Mouse (Mus musculus): ENCODE measurements around the gene C1qtnf6.

The C1qtnf6 gene

GRCm38 (mm10) chr15:78544561-78545001, 13.4 kb upstream of the C1qtnf6 start, which contains the start of gene Sstr3:
TSS of gene Sstr3 (minus strand) at chr15:78544685.
- DNase-seq (ENCODE audit: low spot score in 2 of 2), result no peak

DNA sequence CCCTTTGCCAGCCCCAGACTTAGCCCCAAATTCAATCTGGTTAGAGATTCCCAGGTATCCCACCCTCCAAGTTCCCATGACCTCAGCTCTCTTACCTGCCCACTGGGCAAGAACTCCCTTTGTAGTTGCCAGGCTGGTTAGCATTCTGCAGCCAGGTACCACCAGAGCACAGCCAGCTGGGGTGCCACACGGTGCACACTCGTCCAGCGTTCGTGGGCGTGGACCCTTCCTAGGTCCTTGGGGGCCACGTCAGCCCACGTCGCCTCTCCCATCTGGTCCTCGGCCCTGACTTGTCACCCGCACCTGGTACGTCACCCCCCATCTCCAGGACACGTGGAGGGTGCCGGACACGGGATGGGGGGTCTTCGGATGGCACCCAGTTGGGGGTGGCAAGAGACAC, 12.8 kb upstream of the C1qtnf6 start:
- DNase-seq (ENCODE audit: low spot score in 2 of 2), result no peak

DNA sequence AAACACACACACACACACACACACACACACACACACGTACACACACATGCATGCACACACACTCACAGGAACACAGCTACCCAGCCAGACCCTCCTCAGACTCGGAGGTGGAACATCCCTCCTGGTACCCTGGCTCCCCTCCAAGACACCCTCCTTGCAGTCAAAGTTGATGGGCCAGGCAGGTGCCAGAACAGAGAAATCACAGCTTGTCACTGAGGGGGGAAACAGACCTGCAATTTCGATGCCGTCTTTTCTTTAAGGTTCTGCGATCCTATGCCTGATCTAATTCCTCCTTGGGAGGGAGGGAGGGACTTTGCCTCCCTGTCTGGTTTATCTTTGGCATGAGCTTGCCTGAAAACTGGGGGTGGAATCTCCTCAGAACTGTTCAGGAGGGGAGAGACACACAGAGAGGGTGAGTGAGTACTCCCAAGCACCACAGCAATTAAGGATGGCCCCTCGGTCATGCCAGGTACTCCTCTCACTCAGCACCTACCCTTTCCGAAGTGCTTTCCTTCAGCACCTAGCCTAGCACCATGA, 11.6 kb upstream of the C1qtnf6 start:
- no peak for DNase-seq (ENCODE audit: low spot score in 2 of 2)

GRCm38 (mm10) chr15:78542098-78542766, 11.0 kb upstream of the C1qtnf6 start:
- no peak for DNase-seq (ENCODE audit: low spot score in 2 of 2)

- no peak for DNase-seq (ENCODE audit: low spot score in 2 of 2)
Measured at GRCm38 (mm10) chr15:78541606-78542005, 10.4 kb upstream of the C1qtnf6 start.

GRCm38 (mm10) chr15:78541036-78541435, 9.8 kb upstream of the C1qtnf6 start:
- no peak for DNase-seq (ENCODE audit: low spot score in 2 of 2)

DNA sequence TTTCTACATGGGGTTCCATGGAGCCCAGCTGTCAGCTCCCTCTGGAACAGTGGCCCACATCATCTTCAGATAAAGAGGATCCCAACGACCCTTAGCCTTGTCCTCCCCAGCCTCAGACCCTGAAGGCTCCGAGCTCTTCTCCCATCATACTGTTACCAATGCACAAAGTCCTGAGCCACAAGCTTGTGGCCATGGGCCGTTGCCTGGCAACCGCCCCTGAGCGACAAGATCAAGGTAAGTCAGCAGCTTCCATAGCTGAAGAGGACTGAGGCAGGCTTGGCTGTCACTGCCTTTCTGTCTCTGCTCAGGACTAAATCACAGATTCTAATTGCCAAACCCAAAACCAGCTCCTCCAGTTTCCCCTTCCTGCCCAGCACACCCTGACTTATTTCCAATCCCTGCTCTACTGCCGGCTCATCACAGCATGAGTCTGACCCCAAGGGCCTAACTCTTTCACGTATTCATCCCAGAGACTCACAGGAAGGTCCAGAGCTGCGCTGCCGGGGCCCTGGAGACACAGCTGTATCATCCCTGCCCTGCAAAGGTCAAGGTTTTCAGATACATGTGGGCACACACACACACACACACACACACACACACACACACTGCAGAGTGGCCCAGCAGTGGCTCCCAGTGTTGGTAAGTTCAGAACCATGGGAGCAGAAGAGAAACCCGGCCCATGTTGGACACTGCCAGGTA, 4.7 kb upstream of the C1qtnf6 start:
- no peak for DNase-seq (ENCODE audit: low spot score in 2 of 2)

- no peak for DNase-seq (ENCODE audit: low spot score in 2 of 2)
Measured at GRCm38 (mm10) chr15:78533346-78533835, 2.2 kb upstream of the C1qtnf6 start.

GRCm38 (mm10) chr15:78532566-78533345, 1.5 kb upstream of the C1qtnf6 start:
- peak in 1 of 2 experiments; percentile 59 for DNase-seq (ENCODE audit: low spot score in 2 of 2)

GRCm38 (mm10) chr15:78531901-78532469, 769 bp upstream of the C1qtnf6 start:
- DNase-seq (ENCODE audit: low spot score in 2 of 2), result peak; percentile 92 to 96

DNA sequence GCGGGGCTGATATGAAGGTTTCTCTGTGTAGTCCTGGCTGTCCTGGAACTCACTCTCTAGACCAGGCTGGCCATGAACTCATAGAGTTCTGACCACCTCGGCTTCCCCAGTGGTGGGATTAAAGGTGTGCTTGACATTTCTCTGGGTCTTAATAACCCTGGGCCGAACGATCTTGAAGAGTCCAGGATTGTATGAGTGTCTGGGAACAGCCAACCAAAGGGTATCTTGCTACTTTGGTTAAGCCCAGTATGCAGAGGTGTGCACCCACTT, 170 bp upstream of the C1qtnf6 start:
- no peak for DNase-seq (ENCODE audit: low spot score in 2 of 2)

GRCm38 (mm10) chr15:78530141-78530540, 1.1 kb downstream of the C1qtnf6 start:
- DNase-seq (ENCODE audit: low spot score in 2 of 2), result no peak

- peak in 1 of 2 experiments; percentile 54 for DNase-seq (ENCODE audit: low spot score in 2 of 2)
Measured at GRCm38 (mm10) chr15:78529428-78529990, 1.7 kb downstream of the C1qtnf6 start.

DNA sequence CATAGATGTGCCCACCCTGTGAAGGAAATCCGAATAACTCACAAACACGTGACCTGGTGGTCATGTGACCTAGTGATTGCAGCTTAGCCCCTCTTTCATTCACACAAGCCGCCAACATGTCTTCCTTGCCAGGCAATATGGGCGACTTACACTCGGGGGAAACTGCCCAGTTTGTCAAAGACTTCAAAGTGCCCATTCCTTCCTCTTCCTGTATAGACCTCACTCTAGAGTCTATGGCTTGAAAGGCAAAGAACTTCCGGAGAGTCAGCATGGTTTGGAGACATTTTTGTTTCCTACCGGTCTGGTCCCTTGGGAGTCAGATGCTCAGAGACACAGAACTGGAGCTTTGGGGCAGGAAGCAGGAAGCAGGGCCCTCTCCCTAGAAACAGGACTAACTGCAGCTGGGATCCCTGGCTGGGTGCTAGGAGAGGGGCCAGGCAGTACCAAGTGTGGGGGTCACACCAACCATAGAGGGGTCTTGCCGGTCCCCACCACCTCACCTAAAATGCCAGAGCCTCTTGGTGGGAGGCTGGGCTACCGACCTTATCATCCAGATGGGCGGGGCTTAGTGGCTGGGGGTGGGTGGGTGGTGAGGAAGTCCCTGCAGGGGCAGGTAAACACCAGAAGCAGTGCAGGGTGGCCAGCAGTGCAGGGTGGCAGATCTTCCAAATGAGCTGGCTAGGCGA, 2.3 kb downstream of the C1qtnf6 start:
- DNase-seq (ENCODE audit: low spot score in 2 of 2), result no peak

DNA sequence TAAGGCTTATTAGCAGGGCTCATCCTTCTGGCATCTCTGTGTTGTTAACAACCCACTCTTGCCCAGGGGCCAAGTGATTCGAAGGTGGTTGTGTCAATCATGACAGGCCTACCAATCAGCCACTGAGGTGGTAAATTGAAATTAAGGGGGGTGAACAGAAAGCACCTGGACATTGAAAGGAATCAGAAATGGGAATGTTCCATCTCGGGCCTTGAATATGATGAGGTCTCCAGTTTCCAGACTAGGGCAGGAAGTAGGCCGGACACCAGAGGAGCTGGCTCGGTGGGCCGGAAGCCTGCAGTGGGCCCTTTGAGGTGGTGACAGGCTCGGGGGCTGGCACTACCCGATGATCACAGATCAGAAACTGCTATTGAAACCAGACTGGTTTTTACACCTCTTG, 3.2 kb downstream of the C1qtnf6 start:
- no peak for DNase-seq (ENCODE audit: low spot score in 2 of 2)

DNA sequence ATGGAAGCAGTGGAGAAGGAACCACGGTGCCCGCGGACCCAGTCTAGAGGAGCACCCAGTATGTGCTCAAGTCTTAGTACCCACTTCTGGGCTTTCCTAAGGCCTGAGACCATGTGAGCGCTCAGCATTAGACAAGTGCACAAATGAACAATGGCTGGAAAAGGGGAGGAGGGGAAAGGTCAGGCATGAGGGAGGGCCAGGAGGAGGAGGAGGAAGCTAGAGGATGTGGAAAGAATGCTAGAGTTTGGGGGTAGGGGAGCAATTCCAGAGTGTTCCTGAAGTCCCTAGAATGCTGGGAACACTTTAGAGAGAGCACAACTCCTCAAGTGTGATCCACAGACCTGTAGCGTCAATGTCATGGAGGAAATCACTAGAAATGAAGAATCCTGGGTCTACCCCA, 7.1 kb downstream of the C1qtnf6 start:
- no peak for DNase-seq (ENCODE audit: low spot score in 2 of 2)

GRCm38 (mm10) chr15:78521892-78522291, 9.3 kb downstream of the C1qtnf6 start:
- no peak for DNase-seq (ENCODE audit: low spot score in 2 of 2)

DNA sequence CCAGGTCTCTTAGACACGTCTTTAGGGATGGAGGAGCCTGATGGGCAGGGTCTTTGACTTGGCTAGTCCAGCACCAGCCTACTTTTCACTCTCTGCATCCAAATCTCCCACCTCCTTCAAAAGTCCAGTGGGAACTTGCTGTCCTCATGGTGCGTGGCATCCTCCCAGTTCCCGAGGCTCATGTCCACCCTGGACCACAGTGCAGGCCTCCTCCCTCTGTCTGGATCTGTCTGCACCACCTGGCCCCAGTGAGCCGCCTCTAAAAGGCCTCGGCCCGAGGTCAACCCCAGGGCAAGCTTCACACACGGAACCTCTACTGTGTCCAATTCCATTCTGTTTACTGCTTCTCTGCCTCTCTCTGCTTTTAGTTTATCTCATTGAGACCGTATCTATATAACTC, 9.9 kb downstream of the C1qtnf6 start:
- no peak for DNase-seq (ENCODE audit: low spot score in 2 of 2)

- no peak for DNase-seq (ENCODE audit: low spot score in 2 of 2)
Measured at GRCm38 (mm10) chr15:78520112-78520715, 11.0 kb downstream of the C1qtnf6 start.

DNA sequence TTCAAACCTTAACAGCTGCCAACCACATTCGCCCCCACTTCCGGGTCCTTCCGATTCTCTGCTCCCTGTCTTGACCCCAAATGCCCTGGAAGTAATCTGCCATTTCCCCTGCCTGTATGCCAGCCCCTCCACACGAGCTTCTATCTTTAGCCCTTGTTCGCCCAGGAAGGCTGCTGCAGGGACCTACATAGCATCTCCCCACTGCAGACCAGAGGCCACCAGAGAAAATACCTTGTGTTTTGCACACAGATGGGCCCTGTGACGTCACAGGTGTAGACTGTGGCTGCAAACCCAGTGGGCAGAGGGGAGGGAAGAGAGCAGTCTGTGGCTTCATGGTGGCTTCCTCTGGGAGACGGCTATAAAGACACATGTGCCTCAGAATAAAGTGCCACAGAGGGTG, 13.0 kb downstream of the C1qtnf6 start:
- no peak for DNase-seq (ENCODE audit: low spot score in 2 of 2)

DNA sequence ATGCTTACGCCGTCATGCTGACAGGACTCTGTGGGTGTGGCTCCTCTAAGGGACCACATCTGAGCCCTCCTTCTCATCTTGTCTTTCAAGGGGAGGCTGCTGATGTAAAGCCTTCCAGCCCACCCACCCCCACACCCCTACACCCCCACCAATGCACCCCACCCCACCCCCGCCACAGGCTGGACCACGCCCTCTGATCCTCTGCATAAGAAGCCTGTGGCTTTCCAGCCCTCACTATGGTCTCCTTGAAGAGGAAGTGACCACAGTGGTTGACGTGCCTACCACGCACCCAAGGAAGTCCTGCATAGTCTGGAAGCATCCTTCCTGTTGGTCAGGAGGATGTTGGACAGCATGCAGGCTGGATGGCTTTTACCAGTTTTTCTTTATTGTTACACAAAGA, 15.5 kb downstream of the C1qtnf6 start:
- DNase-seq (ENCODE audit: low spot score in 2 of 2), result no peak

All from urinary bladder, adult 18-20 months (tissue).